In the genomic region with DNA sequence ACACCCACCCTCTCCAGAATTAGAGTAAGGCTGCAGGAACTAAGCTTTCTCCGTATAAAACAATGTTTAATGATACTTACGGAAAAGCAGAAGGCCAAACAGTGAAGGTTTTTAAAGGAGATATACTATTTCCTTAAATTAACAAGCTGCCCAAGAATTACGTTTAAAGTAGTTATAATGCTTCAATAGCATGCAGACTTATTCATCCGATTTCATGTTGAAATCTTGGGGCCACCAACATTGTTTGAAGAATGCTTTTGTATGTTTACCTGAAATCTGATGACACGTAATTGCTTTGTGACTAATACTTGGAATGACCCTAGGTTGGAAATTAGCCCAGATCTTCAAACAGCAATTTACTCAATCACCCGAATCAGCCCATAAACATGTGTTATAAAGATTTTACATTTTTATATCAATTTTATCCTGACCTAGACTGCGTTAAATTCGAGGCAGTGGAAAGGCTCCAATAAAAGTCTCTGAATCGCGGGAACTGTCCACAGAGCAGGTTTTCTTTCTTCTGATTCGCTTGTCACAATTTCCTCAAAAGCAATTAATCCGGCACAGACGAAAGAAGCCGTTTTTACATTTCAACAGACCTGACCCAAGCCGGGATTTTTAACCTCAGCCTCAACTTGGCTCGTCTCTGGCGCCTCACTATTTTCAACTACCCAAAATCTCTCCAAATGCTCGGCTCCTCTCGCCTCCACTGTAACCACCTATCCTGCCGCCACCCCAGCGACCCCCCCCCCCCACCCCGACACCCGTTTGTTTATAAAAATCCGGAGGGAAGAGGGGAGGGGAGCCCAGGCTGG, we compare ENCODE assay signal across 9 mouse cellular contexts. TPM values are rescaled to one million over a fixed set of nuclear protein-coding genes. Genes with fewer than 3 reads are reported as not detected.
DNase-seq lines count a peak whose midpoint lies in the region; ATAC-seq and TF ChIP-seq lines count a peak whose summit lies in the region.
"Had no signal": no experiment of that assay in that cellular context is flagged by ENCODE, and none has a peak within 500 bp of the region (broad histone marks: within the 10 kb centered on the region; RNA-seq: fewer than 3 reads in every experiment).

No protein-coding gene starts in this region.

- H3K27ac ChIP-seq in lung, postnatal 0 days (ENCODE audit: low read length): no peak overlapping the region
- no peak overlapping the region for H3K27ac ChIP-seq in forebrain, embryonic 14.5 days (ENCODE audit: low read depth, low read length)
- no peak overlapping the region for H3K27ac ChIP-seq in limb, embryonic 14.5 days (replicated peaks; ENCODE audit: low read depth, low read length)
- no peak overlapping the region for H3K27ac ChIP-seq in stomach, postnatal 0 days (replicated peaks)

- H3K36me3 ChIP-seq in lung, postnatal 0 days (ENCODE audit: insufficient read depth, low read length): no peaks in the 10 kb centered on the region
- H3K36me3 ChIP-seq in forebrain, embryonic 14.5 days (ENCODE audit: control insufficient read depth, insufficient read depth, low read length): no peaks in the 10 kb centered on the region
- no peaks in the 10 kb centered on the region for H3K36me3 ChIP-seq in limb, embryonic 14.5 days (ENCODE audit: control insufficient read depth, insufficient read depth, low read length)
- H3K36me3 ChIP-seq in stomach, postnatal 0 days (ENCODE audit: control insufficient read depth, insufficient read depth, low read length): no peaks in the 10 kb centered on the region

- TF ChIP-seq EP300 in lung, postnatal 0 days (IDR thresholded peaks at IDR 0.05): no peak
- TF ChIP-seq EP300 in stomach, postnatal 0 days (optimal IDR thresholded peaks at IDR 0.05): no peak

- 0 out of 2 replicates have a peak, but pooled peaks cover 5% of the 10 kb centered on the region for H3K4me1 ChIP-seq in lung, postnatal 0 days (ENCODE audit: insufficient read depth, low read depth, low read length)
- H3K4me1 ChIP-seq in lung, adult 2 months (ENCODE audit: control insufficient read depth, insufficient read depth, low read length): no peaks in the 10 kb centered on the region
- no peaks in the 10 kb centered on the region; the same call in 1 of the 2 replicates for H3K4me1 ChIP-seq in forebrain, embryonic 14.5 days (ENCODE audit: control insufficient read depth, insufficient read depth, low read length)
- H3K4me1 ChIP-seq in limb, embryonic 14.5 days (ENCODE audit: control insufficient read depth, insufficient read depth, low read length): peaks cover 3% of the 10 kb centered on the region; the same call in 1 of the 2 replicates
- no peaks in the 10 kb centered on the region for H3K4me1 ChIP-seq in stomach, postnatal 0 days (replicated peaks; ENCODE audit: control insufficient read depth, insufficient read depth)

- peak overlapping the region; percentile 46; the same call in 1 of the 2 replicates for H3K4me2 ChIP-seq in lung, postnatal 0 days (replicated peaks; ENCODE audit: low read depth, low read length)
- peak overlapping the region; percentile 51 for H3K4me2 ChIP-seq in forebrain, embryonic 14.5 days (ENCODE audit: low read length)
- H3K4me2 ChIP-seq in limb, embryonic 14.5 days (replicated peaks; ENCODE audit: low read depth, low read length, severe bottlenecking): peak overlapping the region; percentile 62
- peak overlapping the region; percentile 46; the same call in 1 of the 2 replicates for H3K4me2 ChIP-seq in stomach, postnatal 0 days (replicated peaks; ENCODE audit: low read depth)

- TF ChIP-seq POLR2A in lung, adult 2 months (IDR thresholded peaks at IDR 0.05; ENCODE audit: borderline replicate concordance, extremely low read depth, low read depth, low read length): no peak
- TF ChIP-seq POLR2A in limb, embryonic 14.5 days (IDR thresholded peaks at IDR 0.05; ENCODE audit: borderline replicate concordance, extremely low read depth, insufficient read depth, insufficient read length): no peak

- 3% methylated on average over 22 of the region's 24 CpGs for WGBS in lung, postnatal 0 days
- 4% methylated on average over 24 of the region's 24 CpGs for WGBS in lung, adult 2 months
- WGBS in forebrain, embryonic 14.5 days: 1% methylated on average over 24 of the region's 24 CpGs
- whole genome bisulfite sequencing in limb, embryonic 14.5 days: 2% methylated on average over 24 of the region's 24 CpGs
- 3% methylated on average over 24 of the region's 24 CpGs for WGBS in stomach, postnatal 0 days

- no peak for TF ChIP-seq CTCF in lung, postnatal 0 days (IDR thresholded peaks at IDR 0.05)
- TF ChIP-seq CTCF in lung, adult 2 months (IDR thresholded peaks at IDR 0.05; ENCODE audit: insufficient read depth, low read length): no peak
- TF ChIP-seq CTCF in stomach, postnatal 0 days (IDR thresholded peaks at IDR 0.05; ENCODE audit: low read depth): no peak

- H3K4me3 ChIP-seq in lung, postnatal 0 days (ENCODE audit: low read depth, low read length): peak overlapping the region; percentile 31
- H3K4me3 ChIP-seq in lung, adult 2 months (replicated peaks; ENCODE audit: extremely low read depth, low read depth, low read length): no peak overlapping the region
- H3K4me3 ChIP-seq in forebrain, embryonic 14.5 days (ENCODE audit: low read depth, low read length): peak overlapping the region; percentile 28
- peak overlapping the region; percentile 36 for H3K4me3 ChIP-seq in limb, embryonic 14.5 days (replicated peaks; ENCODE audit: low read length)
- H3K4me3 ChIP-seq in stomach, postnatal 0 days (ENCODE audit: low read depth, low read length): peak overlapping the region; percentile 29; the same call in 1 of the 2 replicates

- no peak for ATAC-seq in lung, postnatal 0 days
- ATAC-seq in forebrain, embryonic 14.5 days: no peak
- ATAC-seq in limb, embryonic 14.5 days (ENCODE audit: low FRiP score, low read depth): no peak
- no peak for ATAC-seq in stomach, postnatal 0 days (ENCODE audit: low FRiP score, low TSS enrichment)
- ATAC-seq in frontal cortex, adult (ENCODE audit: low TSS enrichment): no peak

- no peak overlapping the region for H3K9ac ChIP-seq in lung, postnatal 0 days (replicated peaks; ENCODE audit: low read depth)
- no peak overlapping the region for H3K9ac ChIP-seq in forebrain, embryonic 14.5 days (ENCODE audit: low read length)
- no peak overlapping the region for H3K9ac ChIP-seq in limb, embryonic 14.5 days (ENCODE audit: low read depth, low read length, severe bottlenecking)
- no peak overlapping the region for H3K9ac ChIP-seq in stomach, postnatal 0 days (ENCODE audit: low read length)

- no peak for DNase-seq in lung, postnatal 0 days (ENCODE audit: low spot score)
- no peak for DNase-seq in lung, adult 2 months
- peak; percentile 26 for DNase-seq in forebrain, embryonic 14.5 days (ENCODE audit: low spot score)
- DNase-seq in limb, embryonic 14.5 days (ENCODE audit: low spot score): no peak
- DNase-seq in stomach, postnatal 0 days (ENCODE audit: low spot score): no peak
- no peak for DNase-seq in layer of hippocampus, adult 9-11 months
- no peak for DNase-seq in cerebellum, adult 9-11 months

- H3K27me3 ChIP-seq in lung, postnatal 0 days (replicated peaks; ENCODE audit: insufficient read depth, low read length): peaks cover 73% of the 10 kb centered on the region
- H3K27me3 ChIP-seq in forebrain, embryonic 14.5 days (replicated peaks; ENCODE audit: control insufficient read depth, insufficient read depth, low read length): peaks cover 91% of the 10 kb centered on the region
- peaks cover 95% of the 10 kb centered on the region for H3K27me3 ChIP-seq in limb, embryonic 14.5 days (ENCODE audit: control insufficient read depth, insufficient read depth, low read length)
- H3K27me3 ChIP-seq in stomach, postnatal 0 days (ENCODE audit: control insufficient read depth, insufficient read depth, low read length): peaks cover 39% of the 10 kb centered on the region

- no peaks in the 10 kb centered on the region for H3K9me3 ChIP-seq in lung, postnatal 0 days (ENCODE audit: low read length)
- no peaks in the 10 kb centered on the region for H3K9me3 ChIP-seq in forebrain, embryonic 14.5 days (replicated peaks; ENCODE audit: control insufficient read depth, low read length)
- no peaks in the 10 kb centered on the region for H3K9me3 ChIP-seq in limb, embryonic 14.5 days (ENCODE audit: control insufficient read depth, low read length)
- no peaks in the 10 kb centered on the region for H3K9me3 ChIP-seq in stomach, postnatal 0 days (ENCODE audit: control insufficient read depth, low read length)

RNA-seq across cellular contexts. Expression of gene 4930447C04Rik, which starts 4.0 kb away (rescaled TPM):
- 0.08 and 0.17 TPM in 2 replicates for polyA plus RNA-seq in lung, postnatal 0 days (2015; fragmentation: Nextera tagmentation; extraction: Ambion mirVana)
- polyA plus RNA-seq in lung, adult 2 months (2012; rRNA removed): not detected in 2 replicates
- polyA plus RNA-seq in forebrain, embryonic 14.5 days (2014; fragmentation: Nextera tagmentation; extraction: Ambion mirVana): 1.3 and 1.5 TPM in 2 replicates
- polyA plus RNA-seq in limb, embryonic 14.5 days (2012; rRNA removed): 10.8 and 15.7 TPM in 2 replicates
- 3.2 TPM in 2 replicates for polyA plus RNA-seq in limb, embryonic 14.5 days (2014; fragmentation: Nextera tagmentation; extraction: Ambion mirVana)
- 0.57 and 0.67 TPM in 2 replicates for polyA plus RNA-seq in stomach, postnatal 0 days (2015; fragmentation: Nextera tagmentation; extraction: Ambion mirVana)

RNA-seq across cellular contexts. Expression of gene Six6, which starts 4.9 kb away (rescaled TPM):
- polyA plus RNA-seq in lung, postnatal 0 days (2015; fragmentation: Nextera tagmentation; extraction: Ambion mirVana): not detected in 2 replicates
- not detected in 2 replicates for polyA plus RNA-seq in lung, adult 2 months (2012; rRNA removed)
- polyA plus RNA-seq in forebrain, embryonic 14.5 days (2014; fragmentation: Nextera tagmentation; extraction: Ambion mirVana): 1.5 and 1.9 TPM in 2 replicates
- not detected in 2 replicates for polyA plus RNA-seq in limb, embryonic 14.5 days (2012; rRNA removed)
- not detected in 2 replicates for polyA plus RNA-seq in limb, embryonic 14.5 days (2014; fragmentation: Nextera tagmentation; extraction: Ambion mirVana)
- polyA plus RNA-seq in stomach, postnatal 0 days (2015; fragmentation: Nextera tagmentation; extraction: Ambion mirVana): not detected in 2 replicates
- polyA plus RNA-seq: cortical plate, adult 2 months had no signal
